Mouse (Mus musculus) hindbrain, postnatal 0 days (tissue): ENCODE data around the gene 4933428G20Rik. TPM values are rescaled to one million over a fixed set of nuclear protein-coding genes. Genes with fewer than 3 reads are reported as not detected.
A peak's percentile ranks its signal among the peaks of the same experiment; 100 is the strongest.

Experiments
- ATAC-seq: fragments of 200-750 bp; cut with Nextera tagmentation; 2 replicates; pipeline ENCODE4 v1.8.0; 2017; ENCODE audit warnings: mild to moderate bottlenecking, moderate TSS enrichment, moderate library complexity
- DNase-seq: peaks from one replicate; pipeline ENCODE4 v3.0.0-alpha.2; 2015; ENCODE audit warnings: low spot score
- H3K27ac ChIP-seq: fragments of 300-500 bp; sonication (generic); 2 replicates; pipeline ENCODE4 v1.5.1; 2014; ENCODE audit warnings: mild to moderate bottlenecking
- H3K27me3 ChIP-seq: fragments of 300-500 bp; sonication (generic); 2 replicates; pipeline ENCODE4 v1.6.1; 2014; ENCODE audit warnings: low read length, mixed read lengths; ENCODE audit not compliant: insufficient read depth
- H3K36me3 ChIP-seq: fragments of 300-500 bp; sonication (generic); 2 replicates; pipeline ENCODE4 v1.6.1; 2014; ENCODE audit warnings: low read length, mixed read lengths; ENCODE audit not compliant: insufficient read depth
- H3K4me1 ChIP-seq: fragments of 300-500 bp; sonication (generic); 2 replicates; pipeline ENCODE4 v1.6.1; 2014; ENCODE audit warnings: antibody characterized with exemption, low read length, mixed read lengths; ENCODE audit not compliant: insufficient read depth
- H3K4me2 ChIP-seq: fragments of 300-500 bp; sonication (generic); 2 replicates; pipeline ENCODE4 v1.6.1; 2014; ENCODE audit warnings: low read depth, mild to moderate bottlenecking, low read length, moderate library complexity, mixed read lengths
- H3K4me3 ChIP-seq: fragments of 300-500 bp; sonication (generic); 2 replicates; pipeline ENCODE4 v1.5.1; 2014; ENCODE audit warnings: low read length
- H3K9ac ChIP-seq: fragments of 300-500 bp; sonication (generic); replicated peaks from 2 replicates; pipeline ENCODE4 v1.6.1; 2014; ENCODE audit warnings: mild to moderate bottlenecking, low read length, moderate library complexity, mixed read lengths
- H3K9me3 ChIP-seq: fragments of 300-500 bp; sonication (generic); 2 replicates; pipeline ENCODE4 v1.6.1; 2016; ENCODE audit warnings: low read length, mixed read lengths
- CTCF ChIP-seq: IDR thresholded peaks from 2 replicates; pipeline ENCODE4 v1.5.1; 2016; ENCODE audit warnings: antibody characterized with exemption, control low read depth, low read depth
- WGBS: fragments of 180-500 bp; shearing (Covaris S2); extraction: QIAGEN DNeasy Blood & Tissue Kit; methylation state at CpG from one replicate; pipeline ENCODE4 v1.1.7; 2014; 5-methylcytosine and 5-hydroxymethylcytosine counted together
- polyA plus RNA-seq: library from polyadenylated mRNA; unstranded; fragments of >200 nt; fragmentation: Nextera tagmentation; extraction: Ambion mirVana; gene quantifications from 2 replicates; pipeline ENCODE4 v1.2.1, GENCODE M21; 2015
- total RNA-seq: library from RNA; depleted of rRNA; stranded (reverse); fragments of >200 nt; gene quantifications from 2 replicates; pipeline ENCODE4 v1.2.3, GENCODE M21; 2014

4933428G20Rik gene
- total and polyA plus RNA-seq, 2 experiments from 2014 or later: 0.48 TPM; not detected in 1

DNA sequence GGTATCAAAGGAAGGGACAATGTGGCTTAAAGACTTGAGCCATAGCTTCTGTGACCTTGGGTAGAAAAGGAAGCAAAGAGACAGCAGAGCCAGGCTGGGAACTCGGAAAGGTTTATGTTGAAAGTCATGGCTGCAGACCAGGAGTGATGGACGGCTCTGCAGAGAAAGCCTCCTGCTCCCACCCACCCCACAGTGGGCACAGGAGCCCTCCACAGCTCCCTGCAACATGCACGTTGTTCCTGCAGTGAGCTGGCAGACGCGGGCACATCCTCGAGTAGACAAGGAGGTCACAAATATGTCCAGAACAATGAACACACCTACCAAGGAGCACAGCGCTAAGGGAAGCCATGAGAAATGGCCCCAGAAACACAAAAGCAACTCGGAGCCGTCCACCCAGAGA is 43.7 kb upstream of the 4933428G20Rik start:
- no peak for ATAC-seq
- peak overlapping the region; percentile 34; the same call in 1 of the 2 replicates for H3K27ac ChIP-seq
- no peak for TF ChIP-seq CTCF
- H3K4me1 ChIP-seq: peaks cover 27% of the 10 kb centered on the region
- no peak overlapping the region for H3K9ac ChIP-seq
- H3K9me3 ChIP-seq: no peaks in the 10 kb centered on the region
- no peaks in the 10 kb centered on the region for H3K36me3 ChIP-seq
- 60% methylated on average over 9 of the region's 9 CpGs for WGBS
- H3K27me3 ChIP-seq: 0 out of 2 replicates have a peak, but pooled peaks cover 3% of the 10 kb centered on the region
- no peak overlapping the region for H3K4me2 ChIP-seq
- no peak for DNase-seq
- no peak overlapping the region for H3K4me3 ChIP-seq

DNA sequence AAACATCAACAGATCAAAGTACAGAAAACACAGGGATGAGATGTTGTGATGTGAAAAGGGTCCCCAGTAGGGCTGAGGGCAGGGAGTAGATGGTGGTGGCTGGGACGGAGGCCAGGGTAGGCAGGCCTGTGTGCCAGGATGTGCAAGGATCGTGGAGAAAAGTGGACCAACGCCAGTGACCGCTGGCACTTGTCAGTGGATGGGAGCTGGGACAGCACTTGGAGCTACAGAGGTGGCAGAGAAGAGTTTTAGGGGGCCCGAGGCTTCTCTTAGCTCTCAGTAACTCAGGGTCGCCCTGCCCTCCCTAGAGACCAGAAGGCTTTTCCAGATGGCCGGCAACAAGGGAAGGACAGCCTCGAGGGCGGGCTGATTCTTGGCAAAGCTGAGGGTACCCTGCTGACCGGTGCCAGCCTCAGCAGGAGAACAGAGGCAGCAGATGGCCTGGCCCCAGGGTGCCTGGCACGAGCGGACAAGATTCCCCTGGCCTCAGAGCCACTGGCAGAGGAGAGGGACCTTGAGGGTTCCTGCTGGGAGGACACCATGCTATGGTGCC is 43.1 kb upstream of the 4933428G20Rik start:
- Histone ChIP-seq H3K4me3 (no peak overlapping the region), H3K36me3 (no peaks in the 10 kb centered on the region), H3K9ac (no peak overlapping the region), H3K27me3 (0 out of 2 replicates have a peak, but pooled peaks cover 3% of the 10 kb centered on the region), H3K9me3 (no peaks in the 10 kb centered on the region), H3K4me2 (no peak overlapping the region), H3K27ac (peak overlapping the region; percentile 34; the same call in 1 of the 2 replicates), H3K4me1 (peaks cover 27% of the 10 kb centered on the region)
- DNase-seq: peak; percentile 87
- 27% methylated on average over 12 of the region's 12 CpGs for WGBS
- peak; percentile 60 for ATAC-seq
- no peak for TF ChIP-seq CTCF

DNA sequence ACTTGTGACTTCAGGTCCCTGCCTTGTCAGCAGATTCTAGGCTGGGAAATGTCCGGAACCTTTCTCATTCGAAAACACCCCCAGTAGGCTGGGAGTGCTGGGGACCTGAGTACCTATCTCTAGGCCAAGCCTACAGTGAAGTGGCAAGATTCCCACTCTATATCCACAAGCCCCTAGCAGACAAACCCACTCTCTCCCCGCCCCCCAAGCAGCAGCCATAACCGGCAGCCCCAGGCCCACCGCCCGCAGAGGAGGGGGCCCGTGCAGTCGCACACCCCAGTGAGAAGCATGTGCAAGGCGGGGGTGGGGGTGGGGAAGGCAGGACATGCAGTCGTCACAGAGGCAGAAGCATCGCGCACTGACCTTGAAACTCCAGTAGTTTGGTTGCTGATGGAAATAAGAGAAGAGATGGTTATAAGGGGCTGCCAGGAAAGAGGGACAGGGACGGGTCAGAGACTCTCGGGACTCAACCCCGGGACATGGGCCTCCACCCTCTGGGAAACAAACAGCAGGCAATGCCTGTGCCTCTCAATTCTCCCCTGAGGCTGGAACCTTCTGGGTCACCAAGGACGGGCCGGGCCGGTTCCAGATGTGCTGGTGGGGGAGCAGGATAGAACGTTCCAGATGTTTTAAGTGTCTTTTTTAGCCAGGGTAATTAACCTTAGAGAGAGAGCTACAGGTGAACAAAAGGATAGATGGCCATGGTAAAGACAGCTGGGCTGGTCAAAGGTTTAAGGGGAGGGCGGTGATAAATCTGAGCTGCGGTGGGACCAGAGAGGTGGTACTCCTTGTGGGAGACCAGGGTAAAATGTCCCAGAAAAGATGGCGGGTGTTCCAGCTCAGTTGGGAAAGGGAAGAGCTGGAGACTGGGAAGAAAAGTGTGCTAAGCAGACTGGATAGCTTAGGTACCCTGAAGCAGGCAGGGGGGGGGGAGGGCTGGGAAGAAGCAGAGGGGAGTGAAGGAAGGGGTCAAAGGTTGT is 42.3 kb upstream of the 4933428G20Rik start:
- ATAC-seq: no peak
- no peak overlapping the region for H3K4me2 ChIP-seq
- no peak for DNase-seq
- no peak for TF ChIP-seq CTCF
- H3K4me3 ChIP-seq: no peak overlapping the region
- H3K4me1 ChIP-seq: peaks cover 33% of the 10 kb centered on the region
- no peaks in the 10 kb centered on the region for H3K36me3 ChIP-seq
- no peaks in the 10 kb centered on the region for H3K9me3 ChIP-seq
- peak overlapping the region; percentile 34; the same call in 1 of the 2 replicates for H3K27ac ChIP-seq
- H3K9ac ChIP-seq: no peak overlapping the region
- peaks cover 3% of the 10 kb centered on the region; the same call in 1 of the 2 replicates for H3K27me3 ChIP-seq
- 70% methylated on average over 22 of the region's 22 CpGs for WGBS

DNA sequence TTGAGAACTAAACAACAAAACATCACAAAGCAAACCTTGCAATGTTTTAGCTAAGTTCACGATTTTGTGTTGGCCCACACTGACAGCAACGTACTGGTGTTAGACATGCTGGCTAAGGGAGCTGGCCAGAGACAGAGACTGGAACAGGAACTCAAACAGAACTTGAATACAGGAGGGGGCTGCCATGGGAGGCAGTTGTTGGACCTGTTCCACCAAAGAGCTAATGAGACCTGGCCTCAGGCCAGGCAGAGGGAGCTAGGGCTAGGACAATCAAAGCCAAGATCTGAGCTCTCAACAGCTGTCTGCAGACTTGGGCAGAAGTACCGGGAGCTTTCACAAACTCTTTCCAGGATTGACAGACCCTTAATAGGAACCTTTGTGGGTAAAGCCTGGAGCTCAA is 40.5 kb upstream of the 4933428G20Rik start:
- ATAC-seq: no peak
- peaks cover 36% of the 10 kb centered on the region for H3K4me1 ChIP-seq
- TF ChIP-seq CTCF: no peak

DNA sequence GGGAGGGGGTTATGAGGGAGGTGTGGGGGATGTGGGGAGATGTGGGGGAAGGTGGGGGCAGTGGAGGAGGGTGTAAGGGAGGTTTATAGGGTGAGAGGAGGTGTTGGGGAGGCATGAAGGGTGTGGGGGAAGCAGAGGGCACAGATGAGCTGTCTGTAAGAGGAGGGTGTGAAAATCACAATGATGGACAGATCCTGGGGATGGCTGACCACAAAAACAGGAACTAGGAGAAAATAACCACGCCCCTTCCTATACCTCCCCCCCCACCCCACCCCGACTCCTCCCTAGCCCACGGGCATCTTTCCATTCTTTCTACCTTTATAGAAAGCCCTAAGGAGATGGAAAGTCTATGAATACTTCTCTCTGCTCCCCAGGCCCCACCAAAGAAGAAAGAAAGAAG is 40.0 kb upstream of the 4933428G20Rik start:
- Histone ChIP-seq H3K4me2 (no peak overlapping the region), H3K4me1 (peaks cover 36% of the 10 kb centered on the region), H3K4me3 (no peak overlapping the region), H3K27me3 (peaks cover 4% of the 10 kb centered on the region; the same call in 1 of the 2 replicates), H3K36me3 (no peaks in the 10 kb centered on the region), H3K27ac (no peak overlapping the region; the same call in 1 of the 2 replicates), H3K9me3 (no peaks in the 10 kb centered on the region), H3K9ac (no peak overlapping the region)
- DNase-seq (no peak), ATAC-seq (no peak)
- WGBS: 51% methylated on average over 3 of the region's 3 CpGs
- TF ChIP-seq CTCF: no peak

More for the DNA sequence above, 40.5 kb upstream of the 4933428G20Rik start:
- Histone ChIP-seq H3K9ac (no peak overlapping the region), H3K9me3 (no peaks in the 10 kb centered on the region), H3K27ac (no peak overlapping the region; the same call in 1 of the 2 replicates), H3K4me2 (no peak overlapping the region), H3K36me3 (no peaks in the 10 kb centered on the region), H3K4me3 (no peak overlapping the region), H3K27me3 (peaks cover 5% of the 10 kb centered on the region; the same call in 1 of the 2 replicates)
- 28% methylated on average over 3 of the region's 3 CpGs for WGBS
- peak; percentile 90 for DNase-seq

DNA sequence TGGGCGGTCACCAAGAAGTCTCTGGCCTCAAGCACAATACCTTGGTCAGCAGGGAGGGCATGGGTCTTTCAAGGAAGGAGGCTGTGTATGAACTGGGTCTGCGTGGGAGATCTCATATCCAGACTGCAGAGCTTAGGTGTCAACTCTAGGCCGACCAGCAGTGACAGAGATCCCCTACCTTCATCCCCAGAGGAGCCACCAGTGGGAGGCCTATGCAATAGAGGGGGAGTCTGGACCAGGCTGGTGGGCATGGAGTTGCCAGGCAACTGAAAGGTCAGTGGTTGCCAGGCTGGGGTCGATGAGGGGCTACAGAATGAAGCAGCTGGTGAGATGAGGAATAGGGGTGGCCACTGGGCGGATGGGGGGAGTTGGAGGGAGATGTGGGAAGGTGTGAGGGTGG is 39.5 kb upstream of the 4933428G20Rik start:
- ATAC-seq (no peak), DNase-seq (no peak)
- TF ChIP-seq CTCF: no peak
- Histone ChIP-seq H3K4me1 (peaks cover 36% of the 10 kb centered on the region), H3K9me3 (no peaks in the 10 kb centered on the region), H3K27me3 (peaks cover 4% of the 10 kb centered on the region; the same call in 1 of the 2 replicates), H3K36me3 (0 out of 2 replicates have a peak, but pooled peaks cover 4% of the 10 kb centered on the region), H3K4me3 (no peak overlapping the region), H3K9ac (no peak overlapping the region), H3K27ac (0 out of 2 replicates have a peak overlapping the region, but pooled peaks have one; percentile 45), H3K4me2 (no peak overlapping the region)
- 35% methylated on average over 5 of the region's 5 CpGs for WGBS
